Mouse (Mus musculus) adrenal gland, postnatal 25 days (tissue): ENCODE data around the gene Smarcal1. TPM values are rescaled to one million over a fixed set of nuclear protein-coding genes. Genes with fewer than 3 reads are reported as not detected.

Experiments
- DNase-seq: peaks from one replicate; pipeline ENCODE4 v3.0.0; 2021; ENCODE audit warnings: mixed read lengths
- total RNA-seq: library from RNA; stranded (reverse); gene quantifications from 2 replicates; pipeline ENCODE4 v1.2.3, GENCODE M21; 2021

Smarcal1 gene
- total RNA-seq, 1 experiment from 2014 or later = 53.4 TPM

GRCm38 (mm10) chr1:72588763-72589162 is 5.7 kb downstream of the Smarcal1 start:
- DNase-seq = no peak

- no peak for DNase-seq
Measured at GRCm38 (mm10) chr1:72590636-72591035, 7.6 kb downstream of the Smarcal1 start.

GRCm38 (mm10) chr1:72592350-72592749 is 9.3 kb downstream of the Smarcal1 start:
- no peak for DNase-seq

- DNase-seq = peak; percentile 66
Measured at GRCm38 (mm10) chr1:72593340-72593951, 10.4 kb downstream of the Smarcal1 start.

- peak; percentile 48 for DNase-seq
Measured at GRCm38 (mm10) chr1:72595686-72596085, 12.6 kb downstream of the Smarcal1 start.

GRCm38 (mm10) chr1:72596231-72596630 is 13.2 kb downstream of the Smarcal1 start:
- DNase-seq = peak; percentile 50

GRCm38 (mm10) chr1:72599146-72600101 is 16.4 kb downstream of the Smarcal1 start:
- peak; percentile 82 for DNase-seq

- DNase-seq = no peak
Measured at GRCm38 (mm10) chr1:72600778-72601177, 17.7 kb downstream of the Smarcal1 start.

GRCm38 (mm10) chr1:72601233-72601632 is 18.2 kb downstream of the Smarcal1 start:
- no peak for DNase-seq

- no peak for DNase-seq
Measured at GRCm38 (mm10) chr1:72602186-72602585, 19.1 kb downstream of the Smarcal1 start.

- DNase-seq = no peak
Measured at GRCm38 (mm10) chr1:72602803-72603202, 19.8 kb downstream of the Smarcal1 start.

GRCm38 (mm10) chr1:72606186-72606673 is 23.2 kb downstream of the Smarcal1 start:
- DNase-seq = no peak

- DNase-seq = no peak
Measured at GRCm38 (mm10) chr1:72609129-72609528, 26.1 kb downstream of the Smarcal1 start.

GRCm38 (mm10) chr1:72609887-72610877 is 27.1 kb downstream of the Smarcal1 start:
- DNase-seq = no peak

- no peak for DNase-seq
Measured at GRCm38 (mm10) chr1:72612172-72612571, 29.1 kb downstream of the Smarcal1 start.

GRCm38 (mm10) chr1:72635221-72635620 is 52.2 kb downstream of the Smarcal1 start:
- DNase-seq = no peak

- peak; percentile 25 for DNase-seq
Measured at GRCm38 (mm10) chr1:72640658-72641410, 57.8 kb downstream of the Smarcal1 start.

GRCm38 (mm10) chr1:72673070-72673469 is 90.0 kb downstream of the Smarcal1 start:
- DNase-seq = no peak
